Mouse (Mus musculus) megakaryocyte, adult 5-6 weeks (primary cell): ENCODE measurements around the gene Lin7a. TPM values are rescaled to one million over a fixed set of nuclear protein-coding genes. Genes with fewer than 3 reads are reported as not detected.

Experiments
- ATAC-seq: 2 replicates; pipeline ENCODE4 v1.8.0; 2016; ENCODE audit warnings: mild to moderate bottlenecking, inconsistent platforms; ENCODE audit not compliant: poor library complexity, severe bottlenecking
- total RNA-seq, 2 experiments: library from RNA; stranded (forward) in 1 of 2; stranded (reverse) in 1 of 2; fragments of 153-499, 151-499 nt in 1 of 2; fragments of 221-1000, 200-1000 nt in 1 of 2; gene quantifications; 2 replicates each; pipeline versions ENCODE4 v1.2.3 to v1.2.4; 2015 to 2017

Lin7a gene
- total RNA-seq, 2 experiments from 2014 or later, result not detected

GRCm38 (mm10) chr10:107315251-107315650 is 43.8 kb downstream of the Lin7a start:
- ATAC-seq, result no peak

GRCm38 (mm10) chr10:107315681-107316080 is 44.2 kb downstream of the Lin7a start:
- no peak for ATAC-seq

- no peak for ATAC-seq
These were observed 44.6 kb downstream of the Lin7a start for GRCm38 (mm10) chr10:107316100-107316499.

GRCm38 (mm10) chr10:107319648-107320047 is 48.2 kb downstream of the Lin7a start:
- no peak for ATAC-seq

GRCm38 (mm10) chr10:107323865-107324264 is 52.4 kb downstream of the Lin7a start:
- ATAC-seq, result no peak

- ATAC-seq, result no peak
These were observed 54.1 kb downstream of the Lin7a start for GRCm38 (mm10) chr10:107325558-107325957.

- no peak for ATAC-seq
These were observed 68.0 kb downstream of the Lin7a start for GRCm38 (mm10) chr10:107339524-107339923.

GRCm38 (mm10) chr10:107341151-107341550 is 69.7 kb downstream of the Lin7a start:
- ATAC-seq, result no peak

- ATAC-seq, result no peak
These were observed 72.7 kb downstream of the Lin7a start for GRCm38 (mm10) chr10:107344200-107344599.

GRCm38 (mm10) chr10:107347842-107348241 is 76.4 kb downstream of the Lin7a start:
- ATAC-seq, result no peak

GRCm38 (mm10) chr10:107351696-107352485 is 80.4 kb downstream of the Lin7a start:
- no peak for ATAC-seq

GRCm38 (mm10) chr10:107353483-107353882 is 82.0 kb downstream of the Lin7a start:
- no peak for ATAC-seq

- no peak for ATAC-seq
These were observed 87.1 kb downstream of the Lin7a start for GRCm38 (mm10) chr10:107358443-107359040.

- ATAC-seq, result no peak
These were observed 87.8 kb downstream of the Lin7a start for GRCm38 (mm10) chr10:107359296-107359695.

GRCm38 (mm10) chr10:107361546-107361945 is 90.1 kb downstream of the Lin7a start:
- no peak for ATAC-seq

GRCm38 (mm10) chr10:107362026-107362425 is 90.5 kb downstream of the Lin7a start:
- ATAC-seq, result no peak

- no peak for ATAC-seq
These were observed 91.7 kb downstream of the Lin7a start for GRCm38 (mm10) chr10:107363049-107363816.

- no peak for ATAC-seq
These were observed 105.7 kb downstream of the Lin7a start for GRCm38 (mm10) chr10:107377218-107377617.

GRCm38 (mm10) chr10:107381143-107381746 is 109.8 kb downstream of the Lin7a start:
- ATAC-seq, result no peak

GRCm38 (mm10) chr10:107383825-107384224 is 112.3 kb downstream of the Lin7a start:
- ATAC-seq, result no peak

GRCm38 (mm10) chr10:107389505-107389904 is 118.0 kb downstream of the Lin7a start:
- ATAC-seq, result no peak
